Mouse (Mus musculus) forebrain, embryonic 14.5 days (tissue): ENCODE measurements around the gene Cux1. TPM values are rescaled to one million over a fixed set of nuclear protein-coding genes. Genes with fewer than 3 reads are reported as not detected.
"Not testable (repeated sequence)": the region's sequence is repeated elsewhere in the genome, so short reads cannot be mapped to it uniquely, and the experiment has no call there.

Experiments used
- ATAC-seq: fragments of 200-750 bp; cut with Nextera tagmentation; 2 replicates; pipeline ENCODE4 v1.8.0; 2017; ENCODE audit warnings: mild to moderate bottlenecking, moderate library complexity
- DNase-seq: peaks from one replicate; pipeline ENCODE4 v3.0.0-alpha.2; 2015; ENCODE audit warnings: low spot score
- H3K27ac ChIP-seq: fragments of 300-500 bp; sonication (generic); 2 replicates; pipeline ENCODE4 v1.5.1; 2014; ENCODE audit warnings: low read depth, mild to moderate bottlenecking, control low read depth, low read length, moderate library complexity
- H3K27me3 ChIP-seq: fragments of 300-500 bp; sonication (generic); replicated peaks from 2 replicates; pipeline ENCODE4 v1.6.1; 2014; ENCODE audit warnings: low read length, control low read depth, mixed read lengths; ENCODE audit not compliant: control insufficient read depth, insufficient read depth
- H3K36me3 ChIP-seq: fragments of 300-500 bp; sonication (generic); 2 replicates; pipeline ENCODE4 v1.6.1; 2014; ENCODE audit warnings: low read length, control low read depth; ENCODE audit not compliant: control insufficient read depth, insufficient read depth
- H3K4me1 ChIP-seq: fragments of 300-500 bp; sonication (generic); 2 replicates; pipeline ENCODE4 v1.6.1; 2014; ENCODE audit warnings: antibody characterized with exemption, low read length, control low read depth; ENCODE audit not compliant: control insufficient read depth, insufficient read depth
- H3K4me2 ChIP-seq: fragments of 300-500 bp; sonication (generic); 2 replicates; pipeline ENCODE4 v1.6.1; 2014; ENCODE audit warnings: mild to moderate bottlenecking, control low read depth, low read length
- H3K4me3 ChIP-seq: fragments of 300-500 bp; sonication (generic); 2 replicates; pipeline ENCODE4 v1.5.1; 2014; ENCODE audit warnings: low read depth, low read length, control low read depth
- H3K9ac ChIP-seq: fragments of 300-500 bp; sonication (generic); 2 replicates; pipeline ENCODE4 v1.6.1; 2014; ENCODE audit warnings: mild to moderate bottlenecking, low read length, control low read depth, moderate library complexity
- H3K9me3 ChIP-seq: fragments of 300-500 bp; sonication (generic); replicated peaks from 2 replicates; pipeline ENCODE4 v1.6.1; 2016; ENCODE audit warnings: low read length, control low read depth, mixed read lengths; ENCODE audit not compliant: control insufficient read depth
- WGBS: fragments of 180-500 bp; shearing (Covaris S2); extraction: QIAGEN DNeasy Blood & Tissue Kit; methylation state at CpG from one replicate; pipeline ENCODE4 v1.1.7; 2014; 5-methylcytosine and 5-hydroxymethylcytosine counted together
- polyA plus RNA-seq: library from polyadenylated mRNA; unstranded; fragments of >200 nt; fragmentation: Nextera tagmentation; extraction: Ambion mirVana; gene quantifications from 2 replicates; pipeline ENCODE4 v1.2.1, GENCODE M21; 2014

Gene Cux1
- polyA plus RNA-seq, 1 experiment from 2014 or later: 89.6 TPM

GRCm38 (mm10) chr5:136480541-136480940 lies 86.7 kb downstream of the Cux1 start:
- 96% methylated on average over 7 of the region's 7 CpGs for WGBS
- Histone ChIP-seq H3K9ac (no peak overlapping the region), H3K9me3 (no peaks in the 10 kb centered on the region), H3K36me3 (peaks cover 17% of the 10 kb centered on the region), H3K4me2 (no peak overlapping the region), H3K4me3 (no peak overlapping the region), H3K4me1 (no peaks in the 10 kb centered on the region), H3K27me3 (no peaks in the 10 kb centered on the region), H3K27ac (no peak overlapping the region)
- DNase-seq: no peak
- ATAC-seq: no peak

- Histone ChIP-seq H3K9ac (no peak overlapping the region), H3K27me3 (no peaks in the 10 kb centered on the region), H3K36me3 (peaks cover 9% of the 10 kb centered on the region; the same call in 1 of the 2 replicates), H3K4me1 (no peaks in the 10 kb centered on the region), H3K9me3 (no peaks in the 10 kb centered on the region), H3K4me2 (no peak overlapping the region), H3K4me3 (no peak overlapping the region), H3K27ac (no peak overlapping the region)
- DNase-seq: no peak
- ATAC-seq: no peak
- WGBS: 88% methylated on average over 4 of the region's 4 CpGs
These were observed 87.5 kb downstream of the Cux1 start for GRCm38 (mm10) chr5:136479801-136480200.

- no peaks in the 10 kb centered on the region for H3K27me3 ChIP-seq
- ATAC-seq (no peak), DNase-seq (no peak)
- H3K4me2 ChIP-seq: no peak overlapping the region
- no peaks in the 10 kb centered on the region for H3K4me1 ChIP-seq
- H3K27ac ChIP-seq: no peak overlapping the region
- 93% methylated on average over 6 of the region's 6 CpGs for WGBS
- no peak overlapping the region for H3K4me3 ChIP-seq
- H3K9ac ChIP-seq: no peak overlapping the region
- no peaks in the 10 kb centered on the region for H3K9me3 ChIP-seq
- H3K36me3 ChIP-seq: peaks cover 4% of the 10 kb centered on the region; the same call in 1 of the 2 replicates
These were observed 88.1 kb downstream of the Cux1 start for GRCm38 (mm10) chr5:136479024-136479763.

GRCm38 (mm10) chr5:136476272-136476671 lies 91.0 kb downstream of the Cux1 start:
- H3K4me2 ChIP-seq: no peak overlapping the region
- no peaks in the 10 kb centered on the region for H3K27me3 ChIP-seq
- H3K36me3 ChIP-seq: no peaks in the 10 kb centered on the region
- H3K9me3 ChIP-seq: no peaks in the 10 kb centered on the region
- 87% methylated on average over 3 of the region's 3 CpGs for WGBS
- no peak overlapping the region for H3K27ac ChIP-seq
- H3K4me3 ChIP-seq: no peak overlapping the region
- no peak overlapping the region for H3K9ac ChIP-seq
- DNase-seq: no peak
- no peak for ATAC-seq
- H3K4me1 ChIP-seq: no peaks in the 10 kb centered on the region; the same call in 1 of the 2 replicates

GRCm38 (mm10) chr5:136475161-136475560 lies 92.1 kb downstream of the Cux1 start:
- no peaks in the 10 kb centered on the region for H3K36me3 ChIP-seq
- no peak overlapping the region for H3K4me3 ChIP-seq
- no peak overlapping the region for H3K9ac ChIP-seq
- DNase-seq: no peak
- 94% methylated on average over 1 of the region's 1 CpGs for WGBS
- no peaks in the 10 kb centered on the region; the same call in 1 of the 2 replicates for H3K4me1 ChIP-seq
- H3K9me3 ChIP-seq: no peaks in the 10 kb centered on the region
- no peak overlapping the region for H3K27ac ChIP-seq
- ATAC-seq: no peak
- no peaks in the 10 kb centered on the region for H3K27me3 ChIP-seq
- H3K4me2 ChIP-seq: no peak overlapping the region

- Histone ChIP-seq H3K4me2 (no peak overlapping the region), H3K9me3 (no peaks in the 10 kb centered on the region), H3K9ac (no peak overlapping the region), H3K27me3 (no peaks in the 10 kb centered on the region), H3K36me3 (no peaks in the 10 kb centered on the region), H3K4me1 (no peaks in the 10 kb centered on the region; the same call in 1 of the 2 replicates), H3K4me3 (no peak overlapping the region), H3K27ac (no peak overlapping the region)
- WGBS: 87% methylated on average over 3 of the region's 3 CpGs
- ATAC-seq (no peak), DNase-seq (no peak)
These were observed 93.2 kb downstream of the Cux1 start for GRCm38 (mm10) chr5:136474086-136474485.

- no peak overlapping the region for H3K9ac ChIP-seq
- H3K9me3 ChIP-seq: no peaks in the 10 kb centered on the region
- no peak for DNase-seq
- H3K27ac ChIP-seq: no peak overlapping the region
- H3K4me2 ChIP-seq: no peak overlapping the region
- ATAC-seq: no peak
- no peaks in the 10 kb centered on the region for H3K36me3 ChIP-seq
- H3K27me3 ChIP-seq: no peaks in the 10 kb centered on the region
- no peaks in the 10 kb centered on the region; the same call in none of the 2 replicates for H3K4me1 ChIP-seq
- H3K4me3 ChIP-seq: no peak overlapping the region
- 47% methylated on average over 6 of the region's 6 CpGs for WGBS
These were observed 94.0 kb downstream of the Cux1 start for GRCm38 (mm10) chr5:136473337-136473736.

- H3K36me3 ChIP-seq: no peaks in the 10 kb centered on the region
- H3K27ac ChIP-seq: no peak overlapping the region
- DNase-seq (no peak), ATAC-seq (no peak)
- WGBS: 78% methylated on average over 6 of the region's 6 CpGs
- H3K9ac ChIP-seq: no peak overlapping the region
- no peak overlapping the region for H3K4me3 ChIP-seq
- H3K4me1 ChIP-seq: peaks cover 4% of the 10 kb centered on the region
- no peaks in the 10 kb centered on the region for H3K27me3 ChIP-seq
- no peaks in the 10 kb centered on the region for H3K9me3 ChIP-seq
- no peak overlapping the region for H3K4me2 ChIP-seq
These were observed 94.4 kb downstream of the Cux1 start for GRCm38 (mm10) chr5:136472846-136473245.

GRCm38 (mm10) chr5:136470985-136471735 lies 96.1 kb downstream of the Cux1 start:
- not testable (repeated sequence) for H3K9ac ChIP-seq, H3K36me3 ChIP-seq, H3K27me3 ChIP-seq, DNase-seq, H3K9me3 ChIP-seq, H3K4me2 ChIP-seq, H3K27ac ChIP-seq, H3K4me3 ChIP-seq, ATAC-seq
- WGBS: 46% methylated on average over 2 of the region's 2 CpGs
- peaks cover 11% of the 10 kb centered on the region for H3K4me1 ChIP-seq
